Mouse (Mus musculus) MEL (cell line): ENCODE measurements around the gene Sergef.

ENCODE experiments used
- CHD1 ChIP-seq: IDR thresholded peaks from 2 replicates; pipeline ENCODE4 v1.6.1; 2012; ENCODE audit warnings: low read depth, mild to moderate bottlenecking, inconsistent platforms, low read length, improper control_type of control experiment
- CTCF ChIP-seq, 3 experiments: IDR thresholded peaks in 2 of 3; conservative IDR thresholded peaks in 1 of 3; 2 replicates each; pipeline ENCODE4 v1.5.1; 2011 to 2012; ENCODE audit warnings: low read length in 3 of 3, low read depth in 2 of 3, mild to moderate bottlenecking in 2 of 3, improper control_type of control experiment in 1 of 3, inconsistent platforms in 1 of 3, mixed read lengths in 1 of 3, moderate library complexity in 1 of 3; ENCODE audit not compliant: control insufficient read depth in 1 of 3, insufficient read depth in 1 of 3, poor library complexity in 1 of 3, severe bottlenecking in 1 of 3
- GATA1 ChIP-seq: IDR thresholded peaks from 2 replicates; pipeline ENCODE4 v1.6.1; 2011; ENCODE audit warnings: low read depth, low read length, improper control_type of control experiment
- HCFC1 ChIP-seq: IDR thresholded peaks from 2 replicates; pipeline ENCODE4 v1.6.1; 2012; ENCODE audit warnings: low read depth, mild to moderate bottlenecking, inconsistent platforms, low read length, improper control_type of control experiment, moderate library complexity
- KAT2A ChIP-seq: conservative IDR thresholded peaks from 2 replicates; pipeline ENCODE4 v1.6.1; 2012; ENCODE audit warnings: low read depth, low read length, improper control_type of control experiment, inconsistent platforms
- MAX ChIP-seq: IDR thresholded peaks from 2 replicates; pipeline ENCODE4 v1.6.1; 2011; ENCODE audit warnings: low read length, improper control_type of control experiment
- MAZ ChIP-seq: IDR thresholded peaks from 2 replicates; pipeline ENCODE4 v1.6.1; 2012; ENCODE audit warnings: low read depth, mild to moderate bottlenecking, inconsistent platforms, low read length, improper control_type of control experiment
- MXI1 ChIP-seq: IDR thresholded peaks from 2 replicates; pipeline ENCODE4 v1.6.1; 2011; ENCODE audit warnings: mild to moderate bottlenecking, low read depth, low read length, improper control_type of control experiment
- POLR2A ChIP-seq, 2 experiments: IDR thresholded peaks; 2 replicates each; pipeline ENCODE4 v1.6.1; 2011 to 2012; ENCODE audit warnings: low read length in 2 of 2, mild to moderate bottlenecking in 2 of 2, control low read depth in 1 of 2, improper control_type of control experiment in 1 of 2, low read depth in 1 of 2, moderate library complexity in 1 of 2; ENCODE audit not compliant: control insufficient read depth in 1 of 2, insufficient read depth in 1 of 2, poor library complexity in 1 of 2
- POLR2AphosphoS2 ChIP-seq: IDR thresholded peaks from 2 replicates; pipeline ENCODE4 v1.6.1; 2011; ENCODE audit warnings: low read length, improper control_type of control experiment
- RAD21 ChIP-seq: IDR thresholded peaks from 2 replicates; pipeline ENCODE4 v1.6.1; 2011; ENCODE audit warnings: mild to moderate bottlenecking, low read depth, low read length, improper control_type of control experiment
- RCOR1 ChIP-seq: IDR thresholded peaks from 2 replicates; pipeline ENCODE4 v1.6.1; 2012; ENCODE audit warnings: low read depth, mild to moderate bottlenecking, inconsistent platforms, low read length, improper control_type of control experiment
- SMC3 ChIP-seq: IDR thresholded peaks from 2 replicates; pipeline ENCODE4 v1.6.1; 2011; ENCODE audit warnings: low read depth, low read length, improper control_type of control experiment
- ZC3H11A ChIP-seq: IDR thresholded peaks from 2 replicates; pipeline ENCODE4 v1.6.1; 2012; ENCODE audit warnings: low read depth, mild to moderate bottlenecking, inconsistent platforms, low read length, improper control_type of control experiment

- TF ChIP-seq CTCF (IDR thresholded peaks at IDR 0.05 in 2 of 3, conservative IDR thresholded peaks at IDR 0.05 in 1 of 3; ENCODE audit: control insufficient read depth in 1 of 3, insufficient read depth in 1 of 3, low read depth in 2 of 3, low read length in 3 of 3, poor library complexity in 1 of 3, severe bottlenecking in 1 of 3), result no peak
- TF ChIP-seq POLR2A (IDR thresholded peaks at IDR 0.05; ENCODE audit: control insufficient read depth in 1 of 2, insufficient read depth in 1 of 2, low read depth in 1 of 2, low read length in 2 of 2, poor library complexity in 1 of 2), result no peak
- no peak for TF ChIP-seq POLR2AphosphoS2
- TF ChIP-seq MXI1, result no peak
- no peak for TF ChIP-seq HCFC1
- no peak for TF ChIP-seq CHD1
- TF ChIP-seq GATA1, result no peak
- TF ChIP-seq ZC3H11A, result no peak
- TF ChIP-seq MAZ, result no peak
- no peak for TF ChIP-seq KAT2A
- TF ChIP-seq MAX, result 0 out of 2 replicates have a peak, but pooled peaks have one; percentile 40
- no peak for TF ChIP-seq SMC3
- TF ChIP-seq RAD21, result no peak
- TF ChIP-seq RCOR1, result no peak
Measured at GRCm38 (mm10) chr7:46531345-46531744, 108.3 kb downstream of the Sergef start.
